Mouse (Mus musculus) limb, embryonic 14.5 days (tissue): ENCODE results near the gene Ybey. TPM values are rescaled to one million over a fixed set of nuclear protein-coding genes. Genes with fewer than 3 reads are reported as not detected.

Experiments used
- ATAC-seq: fragments of 200-750 bp; cut with Nextera tagmentation; 2 replicates; pipeline ENCODE4 v1.8.0; 2017; ENCODE audit warnings: low read depth, moderate number of reproducible peaks, moderate TSS enrichment; ENCODE audit not compliant: low FRiP score
- DNase-seq: peaks from one replicate; pipeline ENCODE4 v3.0.0-alpha.2; 2015; ENCODE audit warnings: low spot score
- H3K27ac ChIP-seq: fragments of 300-500 bp; sonication (generic); replicated peaks from 2 replicates; pipeline ENCODE4 v1.5.1; 2014; ENCODE audit warnings: low read depth, mild to moderate bottlenecking, low read length, moderate library complexity, mixed read lengths
- H3K27me3 ChIP-seq: fragments of 300-500 bp; sonication (generic); 2 replicates; pipeline ENCODE4 v1.6.1; 2014; ENCODE audit warnings: low read length, mixed read lengths; ENCODE audit not compliant: control insufficient read depth, insufficient read depth
- H3K36me3 ChIP-seq: fragments of 300-500 bp; sonication (generic); 2 replicates; pipeline ENCODE4 v1.6.1; 2014; ENCODE audit warnings: mild to moderate bottlenecking, low read length, moderate library complexity, mixed read lengths; ENCODE audit not compliant: control insufficient read depth, insufficient read depth
- H3K4me1 ChIP-seq: fragments of 300-500 bp; sonication (generic); 2 replicates; pipeline ENCODE4 v1.6.1; 2014; ENCODE audit warnings: antibody characterized with exemption, low read length, mixed read lengths; ENCODE audit not compliant: control insufficient read depth, insufficient read depth
- H3K4me2 ChIP-seq: fragments of 300-500 bp; sonication (generic); replicated peaks from 2 replicates; pipeline ENCODE4 v1.6.1; 2014; ENCODE audit warnings: low read depth, mild to moderate bottlenecking, low read length, moderate library complexity; ENCODE audit not compliant: severe bottlenecking
- H3K4me3 ChIP-seq: fragments of 300-500 bp; sonication (generic); replicated peaks from 2 replicates; pipeline ENCODE4 v1.5.1; 2014; ENCODE audit warnings: low read length
- H3K9ac ChIP-seq: fragments of 300-500 bp; sonication (generic); 2 replicates; pipeline ENCODE4 v1.6.1; 2014; ENCODE audit warnings: mild to moderate bottlenecking, low read depth, low read length, moderate library complexity; ENCODE audit not compliant: severe bottlenecking
- H3K9me3 ChIP-seq: fragments of 300-500 bp; sonication (generic); 2 replicates; pipeline ENCODE4 v1.6.1; 2016; ENCODE audit warnings: low read length; ENCODE audit not compliant: control insufficient read depth
- POLR2A ChIP-seq: fragments of 200-500 bp; IDR thresholded peaks from 2 replicates; pipeline ENCODE4 v1.8.0; 2012; ENCODE audit warnings: inconsistent platforms, mild to moderate bottlenecking, moderate library complexity, borderline replicate concordance; ENCODE audit not compliant: insufficient read depth, insufficient read length; ENCODE audit errors: extremely low read depth
- WGBS: fragments of 180-500 bp; shearing (Covaris S2); extraction: QIAGEN DNeasy Blood & Tissue Kit; methylation state at CpG from one replicate; pipeline ENCODE4 v1.1.7; 2014; 5-methylcytosine and 5-hydroxymethylcytosine counted together
- polyA plus RNA-seq, 2 experiments: library from polyadenylated mRNA; depleted of rRNA in 1 of 2; stranded (reverse) in 1 of 2; unstranded in 1 of 2; fragments of >200 nt; fragmentation: Nextera tagmentation in 1 of 2; extraction: Ambion mirVana in 1 of 2; gene quantifications; 2 replicates each; pipeline versions ENCODE4 v1.2.1 to v1.2.3; 2012 to 2014

The Ybey gene
- polyA plus RNA-seq, 2 experiments = 3.5 to 4.3 TPM

- no peak for ATAC-seq
- Histone ChIP-seq H3K4me3 (no peak overlapping the region), H3K27ac (no peak overlapping the region), H3K27me3 (no peaks in the 10 kb centered on the region), H3K36me3 (no peaks in the 10 kb centered on the region), H3K9me3 (no peaks in the 10 kb centered on the region), H3K4me1 (no peaks in the 10 kb centered on the region), H3K9ac (no peak overlapping the region), H3K4me2 (no peak overlapping the region)
- DNase-seq = peak; percentile 54
- TF ChIP-seq POLR2A = no peak
- WGBS = 59% methylated on average over 4 of the region's 5 CpGs
Observed at GRCm38 (mm10) chr10:76455289-76455688, 13.6 kb downstream of the Ybey start.

- H3K27me3 ChIP-seq = no peaks in the 10 kb centered on the region
- no peak for ATAC-seq
- H3K4me3 ChIP-seq = no peak within 1 kb of the TSS
- 66% methylated on average over 5 of the region's 5 CpGs for WGBS
- peaks cover 2% of the 10 kb centered on the region; the same call in 1 of the 2 replicates for H3K4me1 ChIP-seq
- H3K9ac ChIP-seq = 0 out of 2 replicates have a peak within 1 kb of the TSS, but pooled peaks have one; percentile 4
- no peak within 1 kb of the TSS for H3K4me2 ChIP-seq
- H3K9me3 ChIP-seq = no peaks in the 10 kb centered on the region
- TF ChIP-seq POLR2A = no peak
- no peak for DNase-seq
- H3K27ac ChIP-seq = no peak within 1 kb of the TSS
- H3K36me3 ChIP-seq = no peaks in the 10 kb centered on the region
Observed at GRCm38 (mm10) chr10:76448851-76449250, 20.1 kb downstream of the Ybey start, which contains the start of gene 2610028H24Rik. 2610028H24Rik (plus strand) TSS chr10:76449081.

GRCm38 (mm10) chr10:76447406-76448229, 21.3 kb downstream of the Ybey start:
- Histone ChIP-seq H3K36me3 (no peaks in the 10 kb centered on the region), H3K9ac (0 out of 2 replicates have a peak overlapping the region, but pooled peaks have one; percentile 12), H3K4me1 (peaks cover 10% of the 10 kb centered on the region; the same call in 1 of the 2 replicates), H3K4me2 (no peak overlapping the region), H3K27ac (no peak overlapping the region), H3K4me3 (no peak overlapping the region), H3K27me3 (no peaks in the 10 kb centered on the region), H3K9me3 (no peaks in the 10 kb centered on the region)
- TF ChIP-seq POLR2A = no peak
- WGBS = 69% methylated on average over 15 of the region's 15 CpGs
- ATAC-seq (no peak), DNase-seq (no peak)

GRCm38 (mm10) chr10:76445996-76446681, 22.8 kb downstream of the Ybey start:
- Histone ChIP-seq H3K4me3 (no peak overlapping the region), H3K27ac (no peak overlapping the region), H3K4me1 (peaks cover 13% of the 10 kb centered on the region), H3K9me3 (no peaks in the 10 kb centered on the region), H3K9ac (no peak overlapping the region), H3K27me3 (no peaks in the 10 kb centered on the region), H3K36me3 (no peaks in the 10 kb centered on the region), H3K4me2 (no peak overlapping the region)
- no peak for TF ChIP-seq POLR2A
- DNase-seq (no peak), ATAC-seq (no peak)
- WGBS = 74% methylated on average over 4 of the region's 4 CpGs
